Mouse (Mus musculus) liver, embryonic 15.5 days (tissue): ENCODE data around the gene Rsad1. TPM values are rescaled to one million over a fixed set of nuclear protein-coding genes. Genes with fewer than 3 reads are reported as not detected.

Source experiments
- ATAC-seq: fragments of 200-750 bp; cut with Nextera tagmentation; 2 replicates; pipeline ENCODE4 v1.8.0; 2017; ENCODE audit warnings: moderate number of reproducible peaks, mild to moderate bottlenecking, moderate library complexity; ENCODE audit not compliant: insufficient read depth
- H3K27ac ChIP-seq: fragments of 300-500 bp; sonication (generic); replicated peaks from 2 replicates; pipeline ENCODE4 v1.5.1; 2015; ENCODE audit warnings: mild to moderate bottlenecking, inconsistent platforms
- H3K27me3 ChIP-seq: fragments of 300-500 bp; sonication (generic); 2 replicates; pipeline ENCODE4 v1.6.1; 2015; ENCODE audit warnings: mild to moderate bottlenecking, inconsistent platforms
- H3K36me3 ChIP-seq: fragments of 300-500 bp; sonication (generic); replicated peaks from 2 replicates; pipeline ENCODE4 v1.6.1; 2015; ENCODE audit warnings: moderate library complexity, mild to moderate bottlenecking, inconsistent platforms
- H3K4me1 ChIP-seq: fragments of 300-500 bp; sonication (generic); replicated peaks from 2 replicates; pipeline ENCODE4 v1.6.1; 2015; ENCODE audit warnings: inconsistent platforms
- H3K4me2 ChIP-seq: fragments of 300-500 bp; sonication (generic); 2 replicates; pipeline ENCODE4 v1.6.1; 2015; ENCODE audit warnings: moderate library complexity, mild to moderate bottlenecking, inconsistent platforms
- H3K4me3 ChIP-seq: fragments of 300-500 bp; sonication (generic); replicated peaks from 2 replicates; pipeline ENCODE4 v1.5.1; 2015; ENCODE audit warnings: mild to moderate bottlenecking, inconsistent platforms
- H3K9ac ChIP-seq: fragments of 300-500 bp; sonication (generic); 2 replicates; pipeline ENCODE4 v1.6.1; 2015; ENCODE audit warnings: moderate library complexity, mild to moderate bottlenecking, inconsistent platforms
- H3K9me3 ChIP-seq: fragments of 300-500 bp; sonication (generic); replicated peaks from 2 replicates; pipeline ENCODE4 v1.6.1; 2016; ENCODE audit warnings: inconsistent platforms
- WGBS: fragments of 180-500 bp; shearing (Covaris S2); methylation state at CpG from one replicate; pipeline ENCODE4 v1.1.7; 2015; ENCODE audit warnings: mixed read lengths; ENCODE audit not compliant: insufficient replicate concordance; 5-methylcytosine and 5-hydroxymethylcytosine counted together
- polyA plus RNA-seq: library from polyadenylated mRNA; unstranded; fragments of >200 nt; fragmentation: Nextera tagmentation; extraction: Ambion mirVana; gene quantifications from 2 replicates; pipeline ENCODE4 v1.2.1, GENCODE M21; 2015

The Rsad1 gene
- polyA plus RNA-seq, 1 experiment from 2014 or later: 1.1 TPM

- Histone ChIP-seq H3K4me1 (peaks cover 18% of the 10 kb centered on the region), H3K4me2 (peak overlapping the region; percentile 89), H3K27me3 (no peaks in the 10 kb centered on the region), H3K4me3 (peak overlapping the region; percentile 72), H3K27ac (no peak overlapping the region), H3K36me3 (no peaks in the 10 kb centered on the region), H3K9ac (peak overlapping the region; percentile 65; the same call in 1 of the 2 replicates), H3K9me3 (no peaks in the 10 kb centered on the region)
- ATAC-seq: peak; percentile 14; the same call in 1 of the 2 replicates
- 8% methylated on average over 24 of the region's 24 CpGs for WGBS
These were observed 842 bp downstream of the Rsad1 start for GRCm38 (mm10) chr11:94548041-94548784.

GRCm38 (mm10) chr11:94547271-94547670 is 1.8 kb downstream of the Rsad1 start:
- Histone ChIP-seq H3K9ac (no peak overlapping the region), H3K4me2 (no peak overlapping the region), H3K4me1 (peaks cover 18% of the 10 kb centered on the region), H3K27ac (no peak overlapping the region), H3K9me3 (no peaks in the 10 kb centered on the region), H3K27me3 (no peaks in the 10 kb centered on the region), H3K36me3 (no peaks in the 10 kb centered on the region), H3K4me3 (no peak overlapping the region)
- WGBS: 68% methylated on average over 6 of the region's 6 CpGs
- no peak for ATAC-seq

- no peaks in the 10 kb centered on the region for H3K27me3 ChIP-seq
- H3K9me3 ChIP-seq: no peaks in the 10 kb centered on the region
- H3K27ac ChIP-seq: no peak overlapping the region
- H3K4me2 ChIP-seq: no peak overlapping the region
- no peaks in the 10 kb centered on the region for H3K36me3 ChIP-seq
- no peak for ATAC-seq
- no peak overlapping the region for H3K4me3 ChIP-seq
- WGBS: 78% methylated on average over 5 of the region's 5 CpGs
- H3K4me1 ChIP-seq: peaks cover 18% of the 10 kb centered on the region
- no peak overlapping the region for H3K9ac ChIP-seq
These were observed 2.7 kb downstream of the Rsad1 start for GRCm38 (mm10) chr11:94546381-94546780.

- Histone ChIP-seq H3K9ac (no peak overlapping the region), H3K27ac (no peak overlapping the region), H3K36me3 (no peaks in the 10 kb centered on the region), H3K4me1 (peaks cover 15% of the 10 kb centered on the region), H3K9me3 (no peaks in the 10 kb centered on the region), H3K4me2 (no peak overlapping the region), H3K27me3 (no peaks in the 10 kb centered on the region), H3K4me3 (no peak overlapping the region)
- ATAC-seq: no peak
- 75% methylated on average over 18 of the region's 18 CpGs for WGBS
These were observed 4.6 kb downstream of the Rsad1 start for GRCm38 (mm10) chr11:94544422-94544821.

- H3K9me3 ChIP-seq: no peaks in the 10 kb centered on the region
- no peaks in the 10 kb centered on the region for H3K27me3 ChIP-seq
- no peak overlapping the region for H3K27ac ChIP-seq
- peaks cover 10% of the 10 kb centered on the region for H3K4me1 ChIP-seq
- H3K4me2 ChIP-seq: no peak overlapping the region
- H3K4me3 ChIP-seq: no peak overlapping the region
- no peak for ATAC-seq
- H3K9ac ChIP-seq: no peak overlapping the region
- 42% methylated on average over 9 of the region's 9 CpGs for WGBS
- H3K36me3 ChIP-seq: no peaks in the 10 kb centered on the region
These were observed 5.1 kb downstream of the Rsad1 start for GRCm38 (mm10) chr11:94543932-94544331.

- 81% methylated on average over 12 of the region's 12 CpGs for WGBS
- Histone ChIP-seq H3K4me1 (peaks cover 5% of the 10 kb centered on the region), H3K9ac (no peak overlapping the region), H3K27me3 (no peaks in the 10 kb centered on the region), H3K27ac (no peak overlapping the region), H3K36me3 (no peaks in the 10 kb centered on the region), H3K4me2 (no peak overlapping the region), H3K4me3 (no peak overlapping the region), H3K9me3 (no peaks in the 10 kb centered on the region)
- ATAC-seq: no peak
These were observed 5.7 kb downstream of the Rsad1 start for GRCm38 (mm10) chr11:94543344-94543743.

GRCm38 (mm10) chr11:94542400-94542799 is 6.7 kb downstream of the Rsad1 start:
- ATAC-seq: no peak

GRCm38 (mm10) chr11:94539761-94540160 is 9.3 kb downstream of the Rsad1 start:
- Histone ChIP-seq H3K4me3 (no peak overlapping the region), H3K9ac (no peak overlapping the region), H3K27me3 (no peaks in the 10 kb centered on the region), H3K27ac (no peak overlapping the region), H3K9me3 (no peaks in the 10 kb centered on the region), H3K4me2 (no peak overlapping the region), H3K4me1 (no peaks in the 10 kb centered on the region), H3K36me3 (no peaks in the 10 kb centered on the region)
- WGBS: 69% methylated on average over 7 of the region's 7 CpGs
- no peak for ATAC-seq

More at GRCm38 (mm10) chr11:94542400-94542799, 6.7 kb downstream of the Rsad1 start:
- Histone ChIP-seq H3K4me1 (no peaks in the 10 kb centered on the region), H3K9me3 (no peaks in the 10 kb centered on the region), H3K9ac (no peak overlapping the region), H3K36me3 (no peaks in the 10 kb centered on the region), H3K27me3 (no peaks in the 10 kb centered on the region), H3K4me3 (no peak overlapping the region), H3K4me2 (no peak overlapping the region), H3K27ac (no peak overlapping the region)
- WGBS: 71% methylated on average over 4 of the region's 4 CpGs

GRCm38 (mm10) chr11:94538733-94539292 is 10.2 kb downstream of the Rsad1 start:
- WGBS: 50% methylated on average over 8 of the region's 8 CpGs
- Histone ChIP-seq H3K4me1 (no peaks in the 10 kb centered on the region), H3K9me3 (no peaks in the 10 kb centered on the region), H3K36me3 (no peaks in the 10 kb centered on the region), H3K4me2 (no peak overlapping the region), H3K27me3 (no peaks in the 10 kb centered on the region), H3K4me3 (no peak overlapping the region), H3K27ac (no peak overlapping the region), H3K9ac (no peak overlapping the region)
- no peak for ATAC-seq

- Histone ChIP-seq H3K27ac (no peak overlapping the region), H3K27me3 (no peaks in the 10 kb centered on the region), H3K36me3 (no peaks in the 10 kb centered on the region), H3K4me2 (no peak overlapping the region), H3K9ac (no peak overlapping the region), H3K4me1 (no peaks in the 10 kb centered on the region), H3K4me3 (no peak overlapping the region), H3K9me3 (no peaks in the 10 kb centered on the region)
- ATAC-seq: no peak
- WGBS: 61% methylated on average over 8 of the region's 8 CpGs
These were observed 15.9 kb downstream of the Rsad1 start for GRCm38 (mm10) chr11:94533171-94533570.

GRCm38 (mm10) chr11:94528879-94529278 is 20.2 kb downstream of the Rsad1 start:
- Histone ChIP-seq H3K4me1 (no peaks in the 10 kb centered on the region), H3K4me3 (no peak overlapping the region), H3K4me2 (no peak overlapping the region), H3K9ac (no peak overlapping the region), H3K27ac (no peak overlapping the region), H3K9me3 (no peaks in the 10 kb centered on the region), H3K27me3 (no peaks in the 10 kb centered on the region), H3K36me3 (no peaks in the 10 kb centered on the region)
- WGBS: 36% methylated on average over 3 of the region's 3 CpGs
- no peak for ATAC-seq
